Mouse (Mus musculus): ENCODE results near the gene Atcay.
A peak's percentile ranks its signal among the peaks of the same experiment; 100 is the strongest.

- TF ChIP-seq CTCF (IDR thresholded peaks at IDR 0.05; ENCODE audit: borderline replicate concordance, control insufficient read depth, extremely low read depth, insufficient read depth, low read length, poor library complexity), result peak; percentile 85
- no peak for TF ChIP-seq POLR2A (IDR thresholded peaks at IDR 0.05; ENCODE audit: control insufficient read depth, extremely low read depth, insufficient read depth, low read length, poor library complexity)
Observed at GRCm38 (mm10) chr10:81240876-81241275, 10.2 kb upstream of the Atcay start.
